Mouse (Mus musculus): ENCODE data around the gene Snrnp70. TPM values are rescaled to one million over a fixed set of nuclear protein-coding genes. Genes with fewer than 3 reads are reported as not detected.
A peak's percentile ranks its signal among the peaks of the same experiment; 100 is the strongest.

Gene Snrnp70
- total and polyA plus RNA-seq, 2 experiments = 43.3 to 101 TPM

- DNase-seq (ENCODE audit: extremely low read depth, low read depth, low spot score) = peak; percentile 11
- Histone ChIP-seq H3K36me3 (ENCODE audit: control insufficient read depth, insufficient read depth, low read length) (no peaks in the 10 kb centered on the region), H3K4me1 (ENCODE audit: control insufficient read depth, insufficient read depth, low read length) (no peaks in the 10 kb centered on the region), H3K79me2 (ENCODE audit: control insufficient read depth, insufficient read depth, low read length) (no peaks in the 10 kb centered on the region), H3K27ac (replicated peaks; ENCODE audit: insufficient read depth, low read depth, low read length) (no peak overlapping the region), H3K27me3 (ENCODE audit: control insufficient read depth, insufficient read depth, low read length) (peaks cover 10% of the 10 kb centered on the region; the same call in 1 of the 2 replicates), H3K9ac (ENCODE audit: low read depth, low read length) (no peak overlapping the region), H3K4me3 (ENCODE audit: insufficient read depth, low read depth, low read length) (no peak overlapping the region)
- 5% methylated on average over 11 of the region's 11 CpGs for WGBS
- TF ChIP-seq CTCF (IDR thresholded peaks at IDR 0.05; ENCODE audit: low read depth, low read length) (no peak), POLR2A (IDR thresholded peaks at IDR 0.05; ENCODE audit: extremely low read depth, insufficient read depth, low read length) (no peak)
Observed at GRCm38 (mm10) chr7:45340669-45341068, 54.9 kb downstream of the Snrnp70 start.

GRCm38 (mm10) chr7:45340066-45340442 lies 55.5 kb downstream of the Snrnp70 start:
- no peak for DNase-seq (ENCODE audit: extremely low read depth, low read depth, low spot score)
- H3K4me1 ChIP-seq (ENCODE audit: control insufficient read depth, insufficient read depth, low read length) = no peaks in the 10 kb centered on the region
- H3K79me2 ChIP-seq (ENCODE audit: control insufficient read depth, insufficient read depth, low read length) = no peaks in the 10 kb centered on the region
- no peaks in the 10 kb centered on the region for H3K36me3 ChIP-seq (ENCODE audit: control insufficient read depth, insufficient read depth, low read length)
- WGBS = 5% methylated on average over 11 of the region's 11 CpGs
- no peak overlapping the region for H3K27ac ChIP-seq (replicated peaks; ENCODE audit: insufficient read depth, low read depth, low read length)
- no peak for TF ChIP-seq CTCF (IDR thresholded peaks at IDR 0.05; ENCODE audit: low read depth, low read length)
- TF ChIP-seq POLR2A (IDR thresholded peaks at IDR 0.05; ENCODE audit: extremely low read depth, insufficient read depth, low read length) = no peak
- H3K9ac ChIP-seq (ENCODE audit: low read depth, low read length) = no peak overlapping the region
- peaks cover 10% of the 10 kb centered on the region; the same call in 1 of the 2 replicates for H3K27me3 ChIP-seq (ENCODE audit: control insufficient read depth, insufficient read depth, low read length)
- peak overlapping the region; percentile 21; the same call in 1 of the 2 replicates for H3K4me3 ChIP-seq (ENCODE audit: insufficient read depth, low read depth, low read length)

GRCm38 (mm10) chr7:45339410-45340065 lies 56.0 kb downstream of the Snrnp70 start:
- H3K4me1 ChIP-seq (ENCODE audit: control insufficient read depth, insufficient read depth, low read length) = no peaks in the 10 kb centered on the region
- under 1% methylated on average over 39 of the region's 39 CpGs for WGBS
- TF ChIP-seq POLR2A (IDR thresholded peaks at IDR 0.05; ENCODE audit: extremely low read depth, insufficient read depth, low read length) (no peak), CTCF (IDR thresholded peaks at IDR 0.05; ENCODE audit: low read depth, low read length) (0 out of 2 replicates have a peak, but pooled peaks have one; percentile 9)
- H3K36me3 ChIP-seq (ENCODE audit: control insufficient read depth, insufficient read depth, low read length) = no peaks in the 10 kb centered on the region
- H3K79me2 ChIP-seq (ENCODE audit: control insufficient read depth, insufficient read depth, low read length) = no peaks in the 10 kb centered on the region
- peak; percentile 31 for DNase-seq (ENCODE audit: extremely low read depth, low read depth, low spot score)
- peaks cover 10% of the 10 kb centered on the region; the same call in 1 of the 2 replicates for H3K27me3 ChIP-seq (ENCODE audit: control insufficient read depth, insufficient read depth, low read length)
- H3K27ac ChIP-seq (replicated peaks; ENCODE audit: insufficient read depth, low read depth, low read length) = no peak overlapping the region
- peak overlapping the region; percentile 22 for H3K9ac ChIP-seq (ENCODE audit: low read depth, low read length)
- peak overlapping the region; percentile 57 for H3K4me3 ChIP-seq (ENCODE audit: insufficient read depth, low read depth, low read length)

GRCm38 (mm10) chr7:45338161-45338911 lies 57.2 kb downstream of the Snrnp70 start:
- Histone ChIP-seq H3K4me1 (ENCODE audit: control insufficient read depth, insufficient read depth, low read length) (no peaks in the 10 kb centered on the region), H3K4me3 (ENCODE audit: insufficient read depth, low read depth, low read length) (no peak overlapping the region), H3K27ac (replicated peaks; ENCODE audit: insufficient read depth, low read depth, low read length) (no peak overlapping the region), H3K27me3 (ENCODE audit: control insufficient read depth, insufficient read depth, low read length) (peaks cover 10% of the 10 kb centered on the region; the same call in 1 of the 2 replicates), H3K9ac (ENCODE audit: low read depth, low read length) (no peak overlapping the region), H3K36me3 (ENCODE audit: control insufficient read depth, insufficient read depth, low read length) (no peaks in the 10 kb centered on the region), H3K79me2 (ENCODE audit: control insufficient read depth, insufficient read depth, low read length) (no peaks in the 10 kb centered on the region)
- WGBS = 5% methylated on average over 14 of the region's 14 CpGs
- TF ChIP-seq POLR2A (IDR thresholded peaks at IDR 0.05; ENCODE audit: extremely low read depth, insufficient read depth, low read length) = no peak
- no peak for TF ChIP-seq CTCF (IDR thresholded peaks at IDR 0.05; ENCODE audit: low read depth, low read length)
- no peak for DNase-seq (ENCODE audit: extremely low read depth, low read depth, low spot score)

- no peak overlapping the region for H3K4me3 ChIP-seq (ENCODE audit: insufficient read depth, low read depth, low read length)
- no peak for DNase-seq (ENCODE audit: extremely low read depth, low read depth, low spot score)
- H3K27me3 ChIP-seq (ENCODE audit: control insufficient read depth, insufficient read depth, low read length) = peaks cover 10% of the 10 kb centered on the region; the same call in 1 of the 2 replicates
- no peaks in the 10 kb centered on the region for H3K36me3 ChIP-seq (ENCODE audit: control insufficient read depth, insufficient read depth, low read length)
- no peak overlapping the region for H3K9ac ChIP-seq (ENCODE audit: low read depth, low read length)
- no peaks in the 10 kb centered on the region; the same call in 1 of the 2 replicates for H3K4me1 ChIP-seq (ENCODE audit: control insufficient read depth, insufficient read depth, low read length)
- TF ChIP-seq POLR2A (IDR thresholded peaks at IDR 0.05; ENCODE audit: extremely low read depth, insufficient read depth, low read length) (no peak), CTCF (IDR thresholded peaks at IDR 0.05; ENCODE audit: low read depth, low read length) (no peak)
- no peaks in the 10 kb centered on the region for H3K79me2 ChIP-seq (ENCODE audit: control insufficient read depth, insufficient read depth, low read length)
- WGBS = 14% methylated on average over 4 of the region's 4 CpGs
- no peak overlapping the region for H3K27ac ChIP-seq (replicated peaks; ENCODE audit: insufficient read depth, low read depth, low read length)
Observed at GRCm38 (mm10) chr7:45337469-45337868, 58.1 kb downstream of the Snrnp70 start.
